Mouse (Mus musculus) myocyte (in vitro differentiated cells): ENCODE measurements around the gene Gm10778. TPM values are rescaled to one million over a fixed set of nuclear protein-coding genes. Genes with fewer than 3 reads are reported as not detected.

ENCODE experiments used
- polyA plus RNA-seq: library from polyadenylated mRNA; unstranded; fragments of >200 nt; fragmentation: generic; extraction: Trizol; gene quantifications from one replicate; pipeline ENCODE4 v1.2.1, GENCODE M21; 2012; ENCODE audit warnings: missing spikeins

The Gm10778 gene
- polyA plus RNA-seq, 1 experiment, result 0.59 TPM

Other genes starting within 250 kb of the Gm10778 start
- 115 TPM for gene Nfic, start 193.4 kb upstream of the Gm10778 start, polyA plus RNA-seq
- gene Celf5, start 166.3 kb upstream of the Gm10778 start, polyA plus RNA-seq, result 0.37 TPM
- 153 TPM for gene Ncln, start 152.7 kb upstream of the Gm10778 start, polyA plus RNA-seq
- not detected for gene S1pr4, start 148.9 kb upstream of the Gm10778 start, polyA plus RNA-seq
- gene Gna15, start 124.8 kb upstream of the Gm10778 start, polyA plus RNA-seq, result not detected
- gene Gna11, start 103.9 kb upstream of the Gm10778 start, polyA plus RNA-seq, result 58.2 TPM
- 639 TPM for gene Aes, start 89.6 kb upstream of the Gm10778 start, polyA plus RNA-seq
- 11.3 TPM for gene Tle2, start 74.5 kb upstream of the Gm10778 start, polyA plus RNA-seq
- gene Tle6, start 48.0 kb upstream of the Gm10778 start, polyA plus RNA-seq, result 15.3 TPM
- gene BC025920, start 42.8 kb upstream of the Gm10778 start, polyA plus RNA-seq, result 0.78 TPM
- 28.0 TPM for gene Sirt6, start 21.3 kb upstream of the Gm10778 start, polyA plus RNA-seq
- 11.8 TPM for gene Ankrd24, start 20.5 kb upstream of the Gm10778 start, polyA plus RNA-seq
- gene Zfp433, start 55.8 kb downstream of the Gm10778 start, polyA plus RNA-seq, result 1.1 TPM
- 0.89 TPM for gene Gm3055, start 122.1 kb downstream of the Gm10778 start, polyA plus RNA-seq
- gene Gm4767, start 163.1 kb downstream of the Gm10778 start, polyA plus RNA-seq, result 0.19 TPM
- gene Gm32687, start 214.9 kb downstream of the Gm10778 start, polyA plus RNA-seq, result not detected